Mouse (Mus musculus) heart, postnatal 0 days (tissue): ENCODE data around the gene Ercc6.

Experiments
- CTCF ChIP-seq: IDR thresholded peaks from 2 replicates; pipeline ENCODE4 v1.5.1; 2016; ENCODE audit warnings: antibody characterized with exemption, control low read depth, low read depth
- EP300 ChIP-seq: IDR thresholded peaks from 2 replicates; pipeline ENCODE4 v1.6.1; 2016; ENCODE audit warnings: antibody characterized with exemption, low read depth

DNA sequence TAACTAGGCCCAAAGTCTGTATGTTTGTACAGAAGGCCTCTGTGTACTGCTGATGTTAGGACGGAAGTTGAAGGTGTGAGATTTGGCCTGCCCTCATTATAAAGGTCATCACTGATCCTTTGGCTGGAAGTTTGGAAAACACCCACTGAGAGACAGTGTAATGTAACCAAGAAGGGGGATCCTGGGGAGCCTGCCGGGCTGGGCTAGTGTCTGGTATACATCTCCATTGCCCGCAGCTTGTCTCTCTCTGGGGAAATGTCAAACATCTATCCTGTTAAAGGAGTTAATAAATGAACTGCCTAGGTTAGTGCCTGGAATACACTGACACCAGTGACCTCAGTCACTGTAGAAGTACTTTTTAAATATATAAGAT, 19.8 kb downstream of the Ercc6 start:
- TF ChIP-seq CTCF (no peak), EP300 (no peak)
